7 mouse cellular contexts compared by ENCODE assay signal in the genomic region with DNA sequence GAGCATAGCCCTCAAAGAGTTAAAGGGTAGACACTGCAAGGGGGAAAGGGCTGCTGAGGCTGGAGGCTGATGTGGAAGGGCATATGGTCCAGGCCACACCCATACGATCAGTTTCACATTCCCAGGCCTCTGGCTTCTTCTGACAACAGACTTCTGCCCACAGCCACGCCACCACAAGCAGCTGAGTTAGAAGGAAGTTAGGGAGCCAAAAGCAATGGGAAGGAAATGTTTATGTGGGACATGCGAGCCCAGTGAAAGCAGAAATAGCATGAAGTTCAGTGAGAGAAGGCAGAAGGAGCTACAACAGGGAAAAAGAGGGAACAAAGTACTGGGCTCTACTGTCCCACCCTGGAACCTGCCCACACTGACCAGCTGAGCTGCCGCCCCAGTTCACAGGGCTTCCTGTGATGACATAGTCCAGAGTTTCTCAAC.
DNase-seq lines count a peak whose midpoint lies in the region; ATAC-seq and TF ChIP-seq lines count a peak whose summit lies in the region.

No protein-coding gene starts in this region.

- no peak for ATAC-seq in heart, embryonic 15.5 days (replicated peaks; ENCODE audit: insufficient number of reproducible peaks, insufficient read depth, low FRiP score, low read depth)
- peak; percentile 41 for ATAC-seq in liver, embryonic 13.5 days (ENCODE audit: low read depth)
- ATAC-seq in stomach, postnatal 0 days (ENCODE audit: low FRiP score, low TSS enrichment): no peak; the same call in 1 of the 2 replicates

- H3K9me3 ChIP-seq in heart, embryonic 15.5 days (replicated peaks): no peaks in the 10 kb centered on the region
- H3K9me3 ChIP-seq in liver, embryonic 13.5 days (replicated peaks): no peaks in the 10 kb centered on the region
- H3K9me3 ChIP-seq in stomach, postnatal 0 days (ENCODE audit: control insufficient read depth, low read length): no peaks in the 10 kb centered on the region

- H3K4me3 ChIP-seq in spleen, adult 2 months (ENCODE audit: extremely low read depth, insufficient read depth, insufficient read length): no peak overlapping the region
- no peak overlapping the region for H3K4me3 ChIP-seq in heart, embryonic 15.5 days
- H3K4me3 ChIP-seq in liver, embryonic 13.5 days (replicated peaks): no peak overlapping the region
- H3K4me3 ChIP-seq in stomach, postnatal 0 days (ENCODE audit: low read depth, low read length): no peak overlapping the region

- no peak overlapping the region for H3K9ac ChIP-seq in heart, embryonic 15.5 days
- H3K9ac ChIP-seq in liver, embryonic 13.5 days: no peak overlapping the region
- no peak overlapping the region for H3K9ac ChIP-seq in stomach, postnatal 0 days (ENCODE audit: low read length)

- no peaks in the 10 kb centered on the region for H3K36me3 ChIP-seq in spleen, adult 2 months (ENCODE audit: control insufficient read depth, insufficient read depth, low read length)
- no peaks in the 10 kb centered on the region for H3K36me3 ChIP-seq in heart, embryonic 15.5 days
- H3K36me3 ChIP-seq in liver, embryonic 13.5 days: no peaks in the 10 kb centered on the region
- no peaks in the 10 kb centered on the region for H3K36me3 ChIP-seq in stomach, postnatal 0 days (ENCODE audit: control insufficient read depth, insufficient read depth, low read length)

- no peak for TF ChIP-seq EP300 in stomach, postnatal 0 days (optimal IDR thresholded peaks at IDR 0.05)

- no peak for TF ChIP-seq CTCF in spleen, adult 2 months (IDR thresholded peaks at IDR 0.05; ENCODE audit: extremely low read depth, insufficient read depth, insufficient read length, insufficient replicate concordance)
- TF ChIP-seq CTCF in stomach, postnatal 0 days (IDR thresholded peaks at IDR 0.05; ENCODE audit: low read depth): no peak

- H3K27me3 ChIP-seq in spleen, adult 2 months (ENCODE audit: control insufficient read depth, insufficient read depth, low read length): no peaks in the 10 kb centered on the region
- no peaks in the 10 kb centered on the region for H3K27me3 ChIP-seq in heart, embryonic 15.5 days
- no peaks in the 10 kb centered on the region for H3K27me3 ChIP-seq in liver, embryonic 13.5 days
- no peaks in the 10 kb centered on the region for H3K27me3 ChIP-seq in stomach, postnatal 0 days (ENCODE audit: control insufficient read depth, insufficient read depth, low read length)

- whole genome bisulfite sequencing in spleen, adult 2 months: 27% methylated on average over 4 of the region's 4 CpGs
- 50% methylated on average over 4 of the region's 4 CpGs for WGBS in heart, embryonic 15.5 days
- 22% methylated on average over 4 of the region's 4 CpGs for WGBS in liver, embryonic 13.5 days (ENCODE audit: insufficient replicate concordance)
- WGBS in stomach, postnatal 0 days: 43% methylated on average over 4 of the region's 4 CpGs

- peak overlapping the region; percentile 1; the same call in 1 of the 2 replicates for H3K27ac ChIP-seq in spleen, adult 2 months (ENCODE audit: insufficient read depth, low read length)
- 0 out of 2 replicates have a peak overlapping the region, but pooled peaks have one; percentile 25 for H3K27ac ChIP-seq in heart, embryonic 15.5 days
- no peak overlapping the region for H3K27ac ChIP-seq in liver, embryonic 13.5 days
- peak overlapping the region; percentile 45; the same call in 1 of the 2 replicates for H3K27ac ChIP-seq in stomach, postnatal 0 days (replicated peaks)

- H3K4me1 ChIP-seq in spleen, adult 2 months (ENCODE audit: control insufficient read depth, insufficient read depth, insufficient read length): peaks cover 4% of the 10 kb centered on the region; the same call in 1 of the 2 replicates
- H3K4me1 ChIP-seq in heart, embryonic 15.5 days (replicated peaks): 0 out of 2 replicates have a peak, but pooled peaks cover 7% of the 10 kb centered on the region
- H3K4me1 ChIP-seq in liver, embryonic 13.5 days (replicated peaks): peaks cover 20% of the 10 kb centered on the region
- H3K4me1 ChIP-seq in stomach, postnatal 0 days (replicated peaks; ENCODE audit: control insufficient read depth, insufficient read depth): 0 out of 2 replicates have a peak, but pooled peaks cover 2% of the 10 kb centered on the region

- TF ChIP-seq POLR2A in spleen, adult 2 months (IDR thresholded peaks at IDR 0.05; ENCODE audit: low read depth, low read length): no peak

- no peak for DNase-seq in spleen, adult 2 months (ENCODE audit: low read depth in 1 of 2, low spot score in 2 of 2)
- no peak for DNase-seq in spleen, postnatal 10 days (ENCODE audit: low spot score in 2 of 2)
- DNase-seq in liver, embryonic 13.5 days: peak; percentile 1
- DNase-seq in stomach, postnatal 0 days (ENCODE audit: low spot score): no peak
- DNase-seq in left cerebral cortex, adult 11 months (ENCODE audit: low spot score): no peak
- no peak for DNase-seq in spleen, postnatal 14 days (ENCODE audit: low spot score in 2 of 2)

- no peak overlapping the region for H3K4me2 ChIP-seq in heart, embryonic 15.5 days
- no peak overlapping the region for H3K4me2 ChIP-seq in liver, embryonic 13.5 days
- no peak overlapping the region for H3K4me2 ChIP-seq in stomach, postnatal 0 days (replicated peaks; ENCODE audit: low read depth)
